Mouse (Mus musculus) liver, adult 2 months (tissue): ENCODE data around the gene Sdf4. TPM values are rescaled to one million over a fixed set of nuclear protein-coding genes. Genes with fewer than 3 reads are reported as not detected.
A peak's percentile ranks its signal among the peaks of the same experiment; 100 is the strongest.

Experiments
- DNase-seq: peaks from one replicate; pipeline ENCODE4 v3.0.0-alpha.2; 2011; ENCODE audit warnings: low read depth, low spot score; ENCODE audit errors: extremely low read depth
- H3K27ac ChIP-seq: fragments of 200-500 bp; replicated peaks from 2 replicates; pipeline ENCODE4 v1.5.1; 2012; ENCODE audit warnings: low read depth, mild to moderate bottlenecking, control low read depth, inconsistent platforms, low read length; ENCODE audit not compliant: insufficient read depth
- H3K27me3 ChIP-seq: fragments of 200-500 bp; 2 replicates; pipeline ENCODE4 v1.6.1; 2012; ENCODE audit warnings: mild to moderate bottlenecking, moderate library complexity, low read length, inconsistent platforms; ENCODE audit not compliant: control insufficient read depth, insufficient read depth
- H3K36me3 ChIP-seq: fragments of 200-500 bp; 2 replicates; pipeline ENCODE4 v1.6.1; 2012; ENCODE audit warnings: low read length, inconsistent platforms; ENCODE audit not compliant: control insufficient read depth, insufficient read depth
- H3K4me1 ChIP-seq: fragments of 200-500 bp; 2 replicates; pipeline ENCODE4 v1.6.1; 2011; ENCODE audit warnings: low read length; ENCODE audit not compliant: control insufficient read depth, insufficient read depth
- H3K4me3 ChIP-seq: fragments of 200-500 bp; 2 replicates; pipeline ENCODE4 v1.5.1; 2011; ENCODE audit warnings: low read depth, mild to moderate bottlenecking, control low read depth, low read length, moderate library complexity; ENCODE audit not compliant: insufficient read depth
- H3K79me2 ChIP-seq: fragments of 200-500 bp; 2 replicates; pipeline ENCODE4 v1.6.1; 2012; ENCODE audit warnings: inconsistent platforms, mild to moderate bottlenecking, low read length, moderate library complexity; ENCODE audit not compliant: control insufficient read depth, insufficient read depth
- H3K9ac ChIP-seq: fragments of 200-500 bp; 2 replicates; pipeline ENCODE4 v1.6.1; 2012; ENCODE audit warnings: low read depth, mild to moderate bottlenecking, control low read depth, inconsistent platforms, low read length
- CTCF ChIP-seq: fragments of 200-500 bp; IDR thresholded peaks from 2 replicates; pipeline ENCODE4 v1.5.1; 2011; ENCODE audit warnings: low read depth, low read length, control low read depth
- POLR2A ChIP-seq: fragments of 200-500 bp; IDR thresholded peaks from 2 replicates; pipeline ENCODE4 v1.6.1; 2011; ENCODE audit warnings: low read length, control low read depth; ENCODE audit not compliant: insufficient read depth; ENCODE audit errors: extremely low read depth
- WGBS: fragments of 180-500 bp; shearing (Covaris S2); methylation state at CpG from one replicate; pipeline ENCODE4 v1.1.7; 2018; 5-methylcytosine and 5-hydroxymethylcytosine counted together
- polyA plus RNA-seq: library from polyadenylated mRNA; depleted of rRNA; stranded (reverse); fragments of >200 nt; gene quantifications from 2 replicates; pipeline ENCODE4 v1.2.3, GENCODE M21; 2012
- total RNA-seq: library from RNA; depleted of rRNA; stranded (reverse); fragments of >200 nt; gene quantifications from 2 replicates; pipeline ENCODE4 v1.2.3, GENCODE M21; 2014

Sdf4 gene
- total and polyA plus RNA-seq, 2 experiments, result 34.9 to 156 TPM

DNA sequence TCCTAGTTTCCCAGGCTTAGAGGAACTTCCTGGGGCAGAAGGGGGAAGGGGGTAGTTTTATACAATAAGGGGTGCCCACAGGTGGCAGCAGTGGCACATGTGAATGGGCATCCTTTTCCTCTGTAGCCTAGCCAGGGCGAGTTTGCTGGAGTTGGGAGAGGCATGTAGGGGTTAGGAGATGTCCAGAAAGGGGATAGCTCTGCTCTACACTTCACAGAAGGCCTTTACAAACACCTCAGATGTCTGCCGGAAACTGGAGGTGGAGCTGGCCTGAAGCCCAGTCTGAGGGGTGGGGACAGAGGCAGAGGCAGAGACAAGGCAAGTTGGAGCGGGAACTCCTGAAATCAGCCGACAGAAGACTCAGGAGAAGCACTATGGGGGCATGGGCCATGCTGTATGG is 33.3 kb downstream of the Sdf4 start, which contains the start of gene Tnfrsf18:
Gene Tnfrsf18, plus strand, starts transcription at position 152 of the 400 bp plus-strand sequence.
- 39% methylated on average over 4 of the region's 4 CpGs for WGBS
- no peak within 1 kb of the TSS for H3K27ac ChIP-seq
- no peaks in the 10 kb centered on the region for H3K36me3 ChIP-seq
- TF ChIP-seq POLR2A (no peak), CTCF (peak; percentile 13; the same call in 1 of the 2 replicates)
- peaks cover 5% of the 10 kb centered on the region for H3K4me1 ChIP-seq
- H3K27me3 ChIP-seq, result no peaks in the 10 kb centered on the region
- peaks cover 3% of the 10 kb centered on the region; the same call in 1 of the 2 replicates for H3K79me2 ChIP-seq
- DNase-seq, result no peak
- no peak within 1 kb of the TSS for H3K9ac ChIP-seq
- H3K4me3 ChIP-seq, result no peak within 1 kb of the TSS

DNA sequence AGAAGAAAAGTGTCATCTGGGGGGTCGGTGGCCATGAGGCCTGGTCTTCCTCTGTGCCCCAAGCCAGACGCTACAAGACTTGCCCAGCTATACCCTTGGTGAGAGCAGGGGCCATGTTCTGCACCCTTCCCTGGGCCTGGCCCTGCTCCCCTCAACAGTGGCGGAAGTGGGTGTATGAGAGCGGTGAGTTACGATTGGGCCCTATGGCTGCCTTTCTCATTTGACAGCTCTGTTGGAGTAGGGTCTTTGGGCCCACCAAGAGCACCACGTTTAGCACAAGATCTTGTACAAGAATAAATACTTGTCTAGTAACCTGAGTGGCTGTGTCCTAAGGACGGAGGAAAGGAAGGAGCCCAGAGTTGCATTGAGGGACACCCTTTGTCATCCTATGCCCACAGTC is 35.9 kb downstream of the Sdf4 start:
- no peak overlapping the region for H3K27ac ChIP-seq
- H3K27me3 ChIP-seq, result no peaks in the 10 kb centered on the region
- H3K4me3 ChIP-seq, result no peak overlapping the region
- H3K36me3 ChIP-seq, result no peaks in the 10 kb centered on the region
- peaks cover 4% of the 10 kb centered on the region; the same call in 1 of the 2 replicates for H3K79me2 ChIP-seq
- peaks cover 18% of the 10 kb centered on the region for H3K4me1 ChIP-seq
- TF ChIP-seq CTCF (no peak), POLR2A (no peak)
- no peak overlapping the region for H3K9ac ChIP-seq
- no peak for DNase-seq
- WGBS, result 96% methylated on average over 7 of the region's 7 CpGs

DNA sequence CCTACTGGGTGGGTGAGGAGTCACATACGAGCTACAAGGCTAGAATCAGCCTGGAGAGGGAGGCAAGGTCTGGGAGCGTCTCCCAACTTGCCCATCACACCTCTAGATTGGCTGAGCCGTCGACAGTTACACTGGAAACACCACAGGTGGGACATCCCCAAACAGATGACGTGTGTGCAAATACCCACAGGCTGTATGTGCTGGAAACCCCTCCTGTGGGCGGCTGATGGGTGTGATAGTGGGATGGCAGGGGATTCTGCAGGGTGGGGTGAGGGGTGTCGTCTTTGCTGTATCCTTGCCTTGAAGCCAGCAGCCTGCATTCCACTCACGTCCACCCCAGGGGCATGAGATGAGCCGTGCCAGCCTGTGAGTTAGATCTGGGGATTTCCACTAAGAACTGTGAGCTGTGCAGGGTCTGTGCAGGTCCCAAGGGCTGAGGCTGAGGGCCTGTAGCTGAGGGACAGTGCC is 38.0 kb downstream of the Sdf4 start:
- 56% methylated on average over 9 of the region's 9 CpGs for WGBS
- Histone ChIP-seq H3K9ac (peak overlapping the region; percentile 83), H3K27ac (no peak overlapping the region), H3K36me3 (no peaks in the 10 kb centered on the region), H3K4me1 (peaks cover 18% of the 10 kb centered on the region), H3K79me2 (peaks cover 4% of the 10 kb centered on the region; the same call in 1 of the 2 replicates), H3K27me3 (no peaks in the 10 kb centered on the region), H3K4me3 (peak overlapping the region; percentile 73)
- TF ChIP-seq POLR2A, result no peak
- TF ChIP-seq CTCF, result no peak
- no peak for DNase-seq

DNA sequence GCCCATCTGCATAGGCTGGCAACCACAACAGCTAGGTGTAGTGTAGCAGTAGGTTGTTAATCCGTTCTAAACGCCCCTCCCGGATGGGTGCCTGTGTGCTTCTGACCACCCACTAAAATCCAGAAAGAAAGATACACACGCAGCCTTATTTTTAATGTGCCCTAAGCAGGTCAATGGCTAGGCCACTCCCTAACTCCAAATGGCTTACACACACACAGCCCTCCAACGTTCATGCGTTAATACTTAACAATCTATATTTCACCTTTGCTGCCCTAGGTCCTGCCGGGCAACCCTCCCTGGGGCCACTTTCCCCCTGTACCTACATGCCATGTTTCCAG is 38.6 kb downstream of the Sdf4 start:
- peaks cover 18% of the 10 kb centered on the region for H3K4me1 ChIP-seq
- peak overlapping the region; percentile 83 for H3K9ac ChIP-seq
- TF ChIP-seq CTCF (no peak), POLR2A (no peak)
- H3K79me2 ChIP-seq, result peaks cover 4% of the 10 kb centered on the region; the same call in 1 of the 2 replicates
- WGBS, result 9% methylated on average over 7 of the region's 7 CpGs
- no peak for DNase-seq
- no peaks in the 10 kb centered on the region for H3K27me3 ChIP-seq
- peak overlapping the region; percentile 85 for H3K27ac ChIP-seq
- H3K36me3 ChIP-seq, result no peaks in the 10 kb centered on the region
- H3K4me3 ChIP-seq, result peak overlapping the region; percentile 73

DNA sequence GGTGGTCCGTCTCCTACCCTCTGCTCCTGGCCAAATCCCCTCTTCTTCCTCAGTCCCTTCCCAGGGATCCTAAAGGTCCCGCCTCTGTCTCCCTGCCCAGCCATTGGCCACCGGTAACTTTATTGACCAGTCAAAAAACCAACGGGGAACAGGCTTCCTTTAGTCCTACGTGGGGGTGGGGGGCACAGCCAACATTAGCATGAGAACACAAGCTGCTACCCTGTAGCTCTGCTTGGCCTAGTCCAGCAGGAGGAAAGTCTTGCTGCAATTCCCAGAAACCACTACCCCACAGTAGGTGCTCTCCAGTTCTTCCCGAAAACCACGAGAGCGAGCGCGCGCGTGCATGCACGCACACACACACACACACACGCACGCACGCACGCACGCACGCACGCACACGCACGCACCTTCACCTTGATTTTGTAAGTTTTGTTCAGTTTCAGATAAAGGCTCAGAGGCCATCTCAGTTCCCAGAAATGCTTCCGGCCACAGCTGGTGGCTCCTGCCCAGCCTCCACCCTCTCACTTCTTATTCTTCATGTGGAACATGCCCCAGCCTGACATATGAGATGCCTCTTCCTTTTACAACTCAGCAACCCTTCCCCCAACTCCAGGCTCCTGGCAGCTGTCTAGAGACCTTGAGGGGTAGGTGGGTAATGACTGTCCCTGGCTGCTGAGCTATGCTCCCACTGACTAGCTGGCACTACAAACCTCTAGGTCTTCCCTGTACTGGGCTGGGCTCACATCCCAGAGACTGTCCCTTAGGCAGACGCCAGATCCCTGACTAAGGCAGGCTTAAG is 39.1 kb downstream of the Sdf4 start:
- peaks cover 4% of the 10 kb centered on the region; the same call in 1 of the 2 replicates for H3K79me2 ChIP-seq
- no peaks in the 10 kb centered on the region for H3K27me3 ChIP-seq
- H3K4me1 ChIP-seq, result peaks cover 18% of the 10 kb centered on the region
- TF ChIP-seq POLR2A, result no peak
- TF ChIP-seq CTCF, result no peak
- H3K36me3 ChIP-seq, result no peaks in the 10 kb centered on the region
- H3K9ac ChIP-seq, result peak overlapping the region; percentile 83
- WGBS, result under 1% methylated on average over 24 of the region's 24 CpGs
- H3K4me3 ChIP-seq, result peak overlapping the region; percentile 73
- peak; percentile 86 for DNase-seq
- H3K27ac ChIP-seq, result peak overlapping the region; percentile 85

DNA sequence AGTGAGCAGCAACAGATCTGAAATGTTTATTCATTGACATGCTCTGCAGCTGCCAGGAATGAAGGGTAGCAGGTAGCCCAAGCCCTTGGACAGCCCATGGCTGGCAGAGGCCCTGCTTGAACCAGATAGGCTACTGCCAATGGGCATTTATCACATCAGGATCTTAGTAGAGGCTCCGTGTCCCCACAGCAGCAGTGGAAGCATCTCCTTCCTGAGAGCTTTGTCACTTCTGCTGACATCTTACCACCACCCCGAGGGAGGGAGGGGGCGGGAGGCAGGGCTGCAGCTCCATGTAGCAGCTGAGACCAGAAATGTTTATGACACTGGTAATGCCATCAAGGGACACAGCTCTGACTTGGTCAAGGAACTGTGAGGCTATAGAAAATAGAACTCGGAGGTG is 40.2 kb downstream of the Sdf4 start:
- Histone ChIP-seq H3K4me1 (peaks cover 18% of the 10 kb centered on the region), H3K79me2 (peaks cover 4% of the 10 kb centered on the region; the same call in 1 of the 2 replicates), H3K27ac (peak overlapping the region; percentile 85), H3K27me3 (no peaks in the 10 kb centered on the region), H3K4me3 (no peak overlapping the region), H3K9ac (no peak overlapping the region), H3K36me3 (no peaks in the 10 kb centered on the region)
- peak; percentile 16 for DNase-seq
- WGBS, result 79% methylated on average over 4 of the region's 4 CpGs
- TF ChIP-seq POLR2A, result no peak
- no peak for TF ChIP-seq CTCF
